Mouse (Mus musculus): ENCODE measurements around the gene Tmem132b. TPM values are rescaled to one million over a fixed set of nuclear protein-coding genes. Genes with fewer than 3 reads are reported as not detected.

Tmem132b gene
- polyA plus RNA-seq, 1 experiment = 0.06 TPM

DNA sequence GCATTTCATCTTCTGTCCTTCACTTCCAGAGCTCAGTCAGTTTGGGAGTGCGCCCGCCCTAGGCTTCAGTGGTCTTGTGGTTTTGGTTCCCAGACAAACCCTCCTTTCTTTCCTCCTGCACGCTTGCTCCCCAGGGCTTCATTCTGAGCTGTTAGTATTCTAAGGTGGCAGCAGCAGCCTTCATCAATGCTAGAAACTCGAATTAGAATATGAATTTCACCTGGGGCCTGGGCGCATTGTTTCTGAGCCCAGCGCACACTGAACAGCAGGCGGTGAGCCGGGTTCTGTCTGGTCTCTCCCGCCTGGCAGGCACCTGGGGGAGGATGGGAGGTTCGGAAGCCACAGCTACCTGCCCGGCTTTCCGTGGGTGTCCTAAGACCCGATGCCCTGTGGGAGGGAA lies 14.7 kb downstream of the Tmem132b start:
- H3K36me3 ChIP-seq (ENCODE audit: control insufficient read depth, insufficient read depth, low read length) = no peaks in the 10 kb centered on the region
- TF ChIP-seq POLR2A (IDR thresholded peaks at IDR 0.05; ENCODE audit: low read depth, low read length) (no peak), CTCF (IDR thresholded peaks at IDR 0.05; ENCODE audit: extremely low read depth, insufficient read length, insufficient replicate concordance, low read depth, low read length) (no peak)

DNA sequence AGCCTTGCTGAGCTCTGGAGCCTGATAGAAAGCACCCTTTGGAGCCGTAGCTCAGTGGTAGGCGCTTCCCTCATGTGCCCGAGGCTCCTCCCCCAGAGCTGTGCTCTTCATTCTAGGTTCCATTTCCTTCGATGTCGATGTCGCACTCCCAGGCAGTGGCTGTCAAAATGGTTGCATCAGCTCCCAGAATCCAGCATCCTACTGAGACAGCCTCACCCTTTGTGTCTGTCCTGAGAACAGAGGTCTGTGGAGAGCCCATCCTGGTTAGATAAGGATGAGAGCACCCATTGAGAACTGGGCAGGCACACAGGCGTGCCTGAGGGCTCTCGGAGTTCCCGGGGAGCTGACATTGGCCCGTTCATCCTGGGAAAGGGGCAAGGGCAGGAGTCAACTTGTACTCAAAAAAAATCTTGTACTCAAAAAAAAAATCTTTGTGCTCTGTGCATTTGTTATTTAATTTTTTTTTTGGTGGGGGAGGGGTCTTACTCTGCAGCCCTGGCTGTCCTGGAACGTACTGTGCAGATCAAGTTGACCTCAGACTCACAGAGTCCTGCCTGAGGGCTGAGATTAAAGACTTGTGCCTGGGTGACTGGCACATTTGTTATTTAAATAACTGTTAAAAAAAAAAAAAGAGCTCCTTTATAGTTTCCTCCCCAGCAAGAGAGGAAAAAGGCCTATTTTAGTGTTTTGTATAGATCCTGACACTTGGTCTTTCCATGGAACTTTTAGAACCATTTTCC lies 18.3 kb downstream of the Tmem132b start:
- H3K27ac ChIP-seq (ENCODE audit: insufficient read depth, low read depth, low read length) = no peak overlapping the region
- no peak for TF ChIP-seq CTCF (IDR thresholded peaks at IDR 0.05; ENCODE audit: extremely low read depth, insufficient read length, insufficient replicate concordance, low read depth, low read length)
- TF ChIP-seq POLR2A (IDR thresholded peaks at IDR 0.05; ENCODE audit: low read depth, low read length) = no peak
- H3K4me3 ChIP-seq (ENCODE audit: low read depth, low read length) = no peak overlapping the region
- no peaks in the 10 kb centered on the region for H3K36me3 ChIP-seq (ENCODE audit: control insufficient read depth, insufficient read depth, low read length)
- 37% methylated on average over 11 of the region's 11 CpGs for WGBS
- H3K27me3 ChIP-seq (ENCODE audit: control insufficient read depth, insufficient read depth, low read length) = no peaks in the 10 kb centered on the region
- no peaks in the 10 kb centered on the region for H3K4me1 ChIP-seq (ENCODE audit: control insufficient read depth, insufficient read depth, insufficient read length, low read length)

More for the DNA sequence above, 14.7 kb downstream of the Tmem132b start:
- no peak overlapping the region for H3K27ac ChIP-seq (ENCODE audit: insufficient read depth, low read depth, low read length)
- 32% methylated on average over 13 of the region's 13 CpGs for WGBS
- no peaks in the 10 kb centered on the region for H3K4me1 ChIP-seq (ENCODE audit: control insufficient read depth, insufficient read depth, insufficient read length, low read length)
- no peak overlapping the region for H3K4me3 ChIP-seq (ENCODE audit: low read depth, low read length)
- H3K27me3 ChIP-seq (ENCODE audit: control insufficient read depth, insufficient read depth, low read length) = no peaks in the 10 kb centered on the region

DNA sequence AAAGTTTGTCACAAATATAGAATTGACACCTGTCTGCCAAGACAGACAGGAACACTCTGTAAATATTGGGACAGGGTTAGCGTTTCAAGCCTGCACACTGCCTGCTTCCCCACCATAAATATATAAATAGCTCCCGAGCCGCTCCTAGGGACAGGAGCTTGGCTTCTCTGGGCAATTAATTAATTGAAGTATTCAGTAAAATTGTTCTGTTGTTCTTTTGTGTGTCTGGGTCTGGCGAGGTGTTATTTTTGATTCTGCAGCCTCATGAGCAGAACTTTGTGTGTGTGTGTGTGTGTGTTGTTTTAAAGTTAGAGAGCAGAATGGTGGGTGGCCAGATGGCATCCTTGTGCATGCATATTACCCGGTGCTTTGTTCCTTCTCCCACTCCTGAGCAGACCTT lies 24.2 kb downstream of the Tmem132b start:
- no peak overlapping the region for H3K27ac ChIP-seq (ENCODE audit: insufficient read depth, low read depth, low read length)
- H3K4me1 ChIP-seq (ENCODE audit: control insufficient read depth, insufficient read depth, insufficient read length, low read length) = no peaks in the 10 kb centered on the region
- no peak overlapping the region for H3K4me3 ChIP-seq (ENCODE audit: low read depth, low read length)
- no peaks in the 10 kb centered on the region for H3K36me3 ChIP-seq (ENCODE audit: control insufficient read depth, insufficient read depth, low read length)
- no peaks in the 10 kb centered on the region for H3K27me3 ChIP-seq (ENCODE audit: control insufficient read depth, insufficient read depth, low read length)
- no peak for TF ChIP-seq CTCF (IDR thresholded peaks at IDR 0.05; ENCODE audit: extremely low read depth, insufficient read length, insufficient replicate concordance, low read depth, low read length)
- 58% methylated on average over 5 of the region's 5 CpGs for WGBS

DNA sequence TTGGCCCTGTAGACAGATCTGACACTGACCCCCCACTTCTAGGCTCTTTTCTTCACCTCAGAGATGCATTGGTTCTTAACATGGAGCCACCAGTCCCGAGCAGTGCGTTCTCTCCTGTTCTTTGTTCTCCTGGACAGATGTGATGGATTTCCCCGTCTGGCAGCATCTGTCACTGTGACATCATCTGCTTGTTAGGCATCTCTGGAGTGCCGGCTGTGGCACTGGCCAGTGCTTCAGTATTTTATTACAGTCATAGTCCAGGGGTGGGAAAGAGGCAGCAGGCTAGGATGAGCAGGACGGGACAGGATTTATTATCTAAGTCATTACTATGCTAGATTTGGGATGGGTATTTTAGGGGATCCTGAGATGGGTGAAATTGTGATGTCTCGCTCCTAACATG lies 31.9 kb downstream of the Tmem132b start:
- Histone ChIP-seq H3K36me3 (ENCODE audit: control insufficient read depth, insufficient read depth, low read length) (no peaks in the 10 kb centered on the region), H3K4me1 (ENCODE audit: control insufficient read depth, insufficient read depth, insufficient read length, low read length) (no peaks in the 10 kb centered on the region), H3K27ac (ENCODE audit: insufficient read depth, low read depth, low read length) (no peak overlapping the region), H3K27me3 (ENCODE audit: control insufficient read depth, insufficient read depth, low read length) (no peaks in the 10 kb centered on the region), H3K4me3 (ENCODE audit: low read depth, low read length) (no peak overlapping the region)
- 53% methylated on average over 6 of the region's 6 CpGs for WGBS
- TF ChIP-seq POLR2A (IDR thresholded peaks at IDR 0.05; ENCODE audit: low read depth, low read length) = no peak
- TF ChIP-seq CTCF (IDR thresholded peaks at IDR 0.05; ENCODE audit: extremely low read depth, insufficient read length, insufficient replicate concordance, low read depth, low read length) = no peak

DNA sequence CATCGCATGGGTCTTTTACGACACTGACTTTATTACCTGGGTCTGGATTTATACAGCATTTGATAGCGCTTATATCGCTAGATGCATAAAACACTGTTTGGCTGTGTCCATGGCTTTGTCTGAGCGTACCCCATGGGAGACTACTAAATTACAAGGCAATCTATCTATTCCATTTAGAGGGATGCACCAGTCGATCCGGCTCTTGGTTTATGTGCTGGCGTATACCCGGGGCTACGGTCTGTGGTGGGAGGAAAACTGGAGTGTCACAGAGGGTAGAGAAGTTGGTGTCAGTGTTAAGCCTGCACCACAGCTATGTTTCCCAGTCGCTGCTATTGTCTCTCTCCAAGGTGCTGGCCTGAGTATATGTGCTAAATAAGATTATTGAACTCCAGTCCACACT lies 34.2 kb downstream of the Tmem132b start:
- 64% methylated on average over 11 of the region's 11 CpGs for WGBS
- Histone ChIP-seq H3K36me3 (ENCODE audit: control insufficient read depth, insufficient read depth, low read length) (no peaks in the 10 kb centered on the region), H3K4me3 (ENCODE audit: low read depth, low read length) (no peak overlapping the region), H3K27me3 (ENCODE audit: control insufficient read depth, insufficient read depth, low read length) (no peaks in the 10 kb centered on the region), H3K27ac (ENCODE audit: insufficient read depth, low read depth, low read length) (no peak overlapping the region), H3K4me1 (ENCODE audit: control insufficient read depth, insufficient read depth, insufficient read length, low read length) (no peaks in the 10 kb centered on the region)
- TF ChIP-seq POLR2A (IDR thresholded peaks at IDR 0.05; ENCODE audit: low read depth, low read length) = no peak
- no peak for TF ChIP-seq CTCF (IDR thresholded peaks at IDR 0.05; ENCODE audit: extremely low read depth, insufficient read length, insufficient replicate concordance, low read depth, low read length)

DNA sequence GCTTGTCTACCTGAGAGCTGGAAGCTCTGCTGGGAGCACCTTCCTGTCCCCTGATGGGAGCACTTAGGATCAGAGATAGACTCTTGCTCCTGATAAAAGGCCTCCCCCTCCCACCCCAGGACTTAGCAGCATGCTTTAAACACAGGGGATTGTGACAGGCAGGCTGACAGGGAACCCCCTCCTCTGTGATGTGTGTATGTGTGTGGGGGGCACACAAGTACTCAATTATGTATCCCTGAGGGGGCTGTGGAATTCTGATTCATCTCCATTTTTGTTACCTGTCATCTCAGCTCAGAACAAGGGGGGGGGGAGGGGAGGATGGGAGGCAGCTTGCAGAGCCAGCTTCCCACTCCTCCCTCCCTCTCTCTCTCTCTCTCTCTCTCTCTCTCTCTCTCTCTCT lies 36.9 kb downstream of the Tmem132b start:
- no peak overlapping the region for H3K27ac ChIP-seq (ENCODE audit: insufficient read depth, low read depth, low read length)
- no peak overlapping the region for H3K4me3 ChIP-seq (ENCODE audit: low read depth, low read length)
- TF ChIP-seq POLR2A (IDR thresholded peaks at IDR 0.05; ENCODE audit: low read depth, low read length) (no peak), CTCF (IDR thresholded peaks at IDR 0.05; ENCODE audit: extremely low read depth, insufficient read length, insufficient replicate concordance, low read depth, low read length) (no peak)
- H3K36me3 ChIP-seq (ENCODE audit: control insufficient read depth, insufficient read depth, low read length) = no peaks in the 10 kb centered on the region
- no peaks in the 10 kb centered on the region for H3K27me3 ChIP-seq (ENCODE audit: control insufficient read depth, insufficient read depth, low read length)
- H3K4me1 ChIP-seq (ENCODE audit: control insufficient read depth, insufficient read depth, insufficient read length, low read length) = no peaks in the 10 kb centered on the region

DNA sequence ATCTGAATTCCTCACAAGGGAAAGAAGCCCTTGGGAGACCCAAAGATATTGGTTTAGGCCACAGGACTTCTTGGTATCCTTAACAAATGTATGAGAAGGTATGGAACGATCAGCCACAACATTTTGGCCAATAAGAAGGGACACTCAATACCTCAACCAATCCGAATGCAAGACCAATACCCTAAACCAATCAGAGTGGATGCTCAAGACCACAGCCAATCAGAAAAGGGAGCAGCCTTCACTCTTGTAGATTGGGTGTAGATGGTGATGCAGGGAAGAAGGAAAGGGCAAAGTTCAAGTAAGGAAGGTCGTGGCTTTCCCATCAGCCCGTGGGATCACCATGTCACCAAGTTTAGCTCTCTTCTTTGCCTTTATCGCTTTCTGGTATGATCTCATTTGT lies 40.4 kb downstream of the Tmem132b start:
- WGBS = 84% methylated on average over 5 of the region's 5 CpGs
- TF ChIP-seq CTCF (IDR thresholded peaks at IDR 0.05; ENCODE audit: extremely low read depth, insufficient read length, insufficient replicate concordance, low read depth, low read length) = no peak
- TF ChIP-seq POLR2A (IDR thresholded peaks at IDR 0.05; ENCODE audit: low read depth, low read length) = no peak
- no peaks in the 10 kb centered on the region for H3K27me3 ChIP-seq (ENCODE audit: control insufficient read depth, insufficient read depth, low read length)

More for the DNA sequence above, 40.4 kb downstream of the Tmem132b start:
- Histone ChIP-seq H3K4me1 (ENCODE audit: control insufficient read depth, insufficient read depth, insufficient read length, low read length) (no peaks in the 10 kb centered on the region), H3K27ac (ENCODE audit: insufficient read depth, low read depth, low read length) (no peak overlapping the region), H3K4me3 (ENCODE audit: low read depth, low read length) (no peak overlapping the region), H3K36me3 (ENCODE audit: control insufficient read depth, insufficient read depth, low read length) (no peaks in the 10 kb centered on the region)
